Mouse (Mus musculus): Measurements from ENCODE around the gene Farp1.

GRCm38 (mm10) chr14:121064726-121065125, 29.7 kb downstream of the Farp1 start:
- TF ChIP-seq CTCF (IDR thresholded peaks at IDR 0.05; ENCODE audit: low read depth, low read length) (no peak), GATA1 (IDR thresholded peaks at IDR 0.05; ENCODE audit: borderline replicate concordance, low read length) (no peak), TAL1 (conservative IDR thresholded peaks at IDR 0.05; ENCODE audit: low read depth, low read length) (no peak), GATA2 (IDR thresholded peaks at IDR 0.05; ENCODE audit: borderline replicate concordance, low read depth, low read length) (no peak)

Data from G1E (cell line).